Mouse (Mus musculus): ENCODE results near the gene Fam219a.

DNA sequence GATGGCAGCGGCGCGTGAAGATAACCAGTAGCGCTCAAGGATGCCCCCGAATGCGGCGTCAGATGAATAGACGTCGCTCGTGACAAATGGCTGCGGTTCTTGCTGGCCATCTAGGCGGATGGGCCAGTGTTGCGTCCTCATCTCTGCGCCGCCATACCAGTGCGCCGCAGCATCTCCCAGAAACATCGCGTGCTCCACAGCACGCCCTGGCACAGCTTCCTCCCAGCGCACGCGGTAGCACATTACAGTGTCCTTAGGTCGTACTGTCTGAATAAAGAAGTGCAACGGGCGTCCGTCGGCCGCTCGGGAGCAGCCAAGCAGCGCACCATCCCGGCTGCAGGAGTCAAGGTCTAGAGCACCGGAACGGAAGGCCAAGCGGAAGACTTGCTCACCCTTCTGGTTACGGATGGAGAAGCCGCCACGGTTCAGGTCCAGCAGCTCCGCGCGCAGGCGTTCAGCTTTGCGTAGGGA, 70.4 kb downstream of the Fam219a start:
- TF ChIP-seq CTCF (IDR thresholded peaks at IDR 0.05; ENCODE audit: extremely low read depth, insufficient read depth, insufficient read length, insufficient replicate concordance) = no peak
- no peak for TF ChIP-seq POLR2A (IDR thresholded peaks at IDR 0.05; ENCODE audit: low read depth, low read length)
